Mouse (Mus musculus): ENCODE measurements at regions not wholly inside any gene's neighbourhood (a gene's known extent, or its start where the extent isn't known, plus 50 kb on each side); places are given as distances from the start of the nearest gene placed in this dataset.

DNA sequence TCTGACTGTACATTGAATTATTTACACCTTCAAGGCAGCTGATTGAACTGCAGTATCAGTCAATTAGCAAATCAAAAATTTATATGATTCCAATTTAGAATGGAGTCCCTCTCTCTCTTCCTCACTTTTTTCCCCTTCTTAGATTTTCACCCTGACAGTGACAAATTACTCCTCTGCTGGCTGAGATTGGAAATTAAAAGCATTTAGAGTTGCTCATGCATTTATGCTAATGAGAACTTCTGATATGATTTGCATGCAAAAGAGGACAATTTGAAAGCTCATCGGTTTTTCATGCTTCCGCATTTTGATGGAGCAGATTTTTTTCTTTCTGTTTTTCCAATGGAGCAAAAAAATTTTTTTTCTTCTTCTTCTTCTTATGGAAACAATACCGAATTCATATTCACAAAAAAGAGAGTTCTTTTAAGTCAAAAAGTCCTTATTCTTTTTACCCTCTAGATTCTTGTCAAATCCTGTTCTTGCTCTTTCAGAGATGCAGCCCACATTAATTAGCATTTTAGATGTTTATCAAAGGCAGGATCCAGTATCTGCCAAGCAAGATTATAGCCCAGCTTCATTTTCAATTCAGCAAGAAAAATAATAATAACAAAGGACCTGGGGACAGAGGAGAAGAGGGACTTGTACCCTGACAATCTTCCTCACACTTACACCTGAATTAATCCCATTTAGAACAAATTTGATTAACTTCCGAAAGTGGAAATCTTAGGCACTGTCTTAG is 173.6 kb upstream of the Nox3 start:
- no peak overlapping the region for H3K9ac ChIP-seq
- no peaks in the 10 kb centered on the region for H3K36me3 ChIP-seq (replicated peaks; ENCODE audit: control insufficient read depth, insufficient read depth)
- H3K4me2 ChIP-seq (replicated peaks): no peak overlapping the region
- 34% methylated on average over 4 of the region's 4 CpGs for WGBS
- H3K4me3 ChIP-seq (replicated peaks; ENCODE audit: low read length): no peak overlapping the region
- no peak for ATAC-seq (ENCODE audit: low FRiP score)
- no peaks in the 10 kb centered on the region for H3K9me3 ChIP-seq (ENCODE audit: control insufficient read depth, low read length)
- peak; percentile 53 for DNase-seq (ENCODE audit: low spot score)
- H3K4me1 ChIP-seq (replicated peaks; ENCODE audit: control insufficient read depth, insufficient read depth, low read length): peaks cover 4% of the 10 kb centered on the region; the same call in 1 of the 2 replicates
- peak overlapping the region; percentile 43 for H3K27ac ChIP-seq
- no peaks in the 10 kb centered on the region for H3K27me3 ChIP-seq (ENCODE audit: control insufficient read depth, insufficient read depth, low read length)

- Histone ChIP-seq H3K4me3 (replicated peaks; ENCODE audit: low read length) (no peak overlapping the region), H3K4me2 (replicated peaks) (no peak overlapping the region), H3K4me1 (replicated peaks; ENCODE audit: control insufficient read depth, insufficient read depth, low read length) (no peaks in the 10 kb centered on the region), H3K36me3 (replicated peaks; ENCODE audit: control insufficient read depth, insufficient read depth) (no peaks in the 10 kb centered on the region), H3K27ac (no peak overlapping the region), H3K9ac (no peak overlapping the region), H3K9me3 (ENCODE audit: control insufficient read depth, low read length) (no peaks in the 10 kb centered on the region), H3K27me3 (ENCODE audit: control insufficient read depth, insufficient read depth, low read length) (no peaks in the 10 kb centered on the region)
- no peak for ATAC-seq (ENCODE audit: low FRiP score)
- no peak for DNase-seq (ENCODE audit: low spot score)
- 29% methylated on average over 2 of the region's 2 CpGs for WGBS
Measured at GRCm38 (mm10) chr17:3862384-3862783, 166.3 kb upstream of the Nox3 start.

GRCm38 (mm10) chr17:3836386-3836785 is 140.3 kb upstream of the Nox3 start:
- no peak overlapping the region for H3K9ac ChIP-seq
- WGBS: 74% methylated on average over 4 of the region's 4 CpGs
- H3K27me3 ChIP-seq (ENCODE audit: control insufficient read depth, insufficient read depth, low read length): no peaks in the 10 kb centered on the region
- no peaks in the 10 kb centered on the region for H3K36me3 ChIP-seq (replicated peaks; ENCODE audit: control insufficient read depth, insufficient read depth)
- DNase-seq (ENCODE audit: low spot score) (no peak), ATAC-seq (ENCODE audit: low FRiP score) (no peak)
- no peak overlapping the region for H3K4me3 ChIP-seq (replicated peaks; ENCODE audit: low read length)
- H3K4me2 ChIP-seq (replicated peaks): no peak overlapping the region
- no peaks in the 10 kb centered on the region for H3K9me3 ChIP-seq (ENCODE audit: control insufficient read depth, low read length)
- H3K4me1 ChIP-seq (replicated peaks; ENCODE audit: control insufficient read depth, insufficient read depth, low read length): no peaks in the 10 kb centered on the region
- H3K27ac ChIP-seq: no peak overlapping the region

DNA sequence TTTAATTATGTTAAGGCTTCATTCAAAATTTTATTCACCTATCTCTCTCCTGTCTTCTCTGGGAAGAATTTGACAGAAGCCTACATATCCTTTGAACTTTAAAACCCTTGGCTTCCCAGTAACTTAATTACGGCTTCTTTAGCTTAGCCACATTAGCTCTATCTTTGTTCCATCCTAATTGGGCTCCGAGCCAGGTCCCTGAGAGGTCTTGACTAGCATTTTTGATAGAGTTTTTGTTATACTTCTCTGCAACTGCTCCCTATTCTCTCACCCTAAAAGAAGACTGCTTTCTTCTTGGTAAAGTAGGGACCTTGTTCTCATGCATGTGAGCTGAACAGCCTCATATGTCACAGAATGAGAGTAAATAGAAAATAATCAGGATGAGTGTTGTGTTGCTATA is 115.1 kb upstream of the Nox3 start:
- no peak for ATAC-seq (ENCODE audit: low FRiP score)
- H3K27ac ChIP-seq: no peak overlapping the region
- H3K36me3 ChIP-seq (replicated peaks; ENCODE audit: control insufficient read depth, insufficient read depth): no peaks in the 10 kb centered on the region
- 74% methylated on average over 2 of the region's 2 CpGs for WGBS
- H3K4me3 ChIP-seq (replicated peaks; ENCODE audit: low read length): no peak overlapping the region
- H3K9me3 ChIP-seq (ENCODE audit: control insufficient read depth, low read length): no peaks in the 10 kb centered on the region
- no peak overlapping the region for H3K4me2 ChIP-seq (replicated peaks)
- H3K4me1 ChIP-seq (replicated peaks; ENCODE audit: control insufficient read depth, insufficient read depth, low read length): no peaks in the 10 kb centered on the region
- no peak overlapping the region for H3K9ac ChIP-seq
- DNase-seq (ENCODE audit: low spot score): no peak
- no peaks in the 10 kb centered on the region for H3K27me3 ChIP-seq (ENCODE audit: control insufficient read depth, insufficient read depth, low read length)

GRCm38 (mm10) chr17:3803507-3803906 is 107.4 kb upstream of the Nox3 start:
- Histone ChIP-seq H3K9ac (no peak overlapping the region), H3K27me3 (ENCODE audit: control insufficient read depth, insufficient read depth, low read length) (no peaks in the 10 kb centered on the region), H3K27ac (no peak overlapping the region), H3K36me3 (replicated peaks; ENCODE audit: control insufficient read depth, insufficient read depth) (no peaks in the 10 kb centered on the region), H3K4me3 (replicated peaks; ENCODE audit: low read length) (no peak overlapping the region), H3K9me3 (ENCODE audit: control insufficient read depth, low read length) (no peaks in the 10 kb centered on the region), H3K4me1 (replicated peaks; ENCODE audit: control insufficient read depth, insufficient read depth, low read length) (peaks cover 10% of the 10 kb centered on the region; the same call in 1 of the 2 replicates), H3K4me2 (replicated peaks) (no peak overlapping the region)
- ATAC-seq (ENCODE audit: low FRiP score) (no peak), DNase-seq (ENCODE audit: low spot score) (peak; percentile 41)
- 68% methylated on average over 1 of the region's 1 CpGs for WGBS

- Histone ChIP-seq H3K9me3 (ENCODE audit: control insufficient read depth, low read length) (no peaks in the 10 kb centered on the region), H3K36me3 (replicated peaks; ENCODE audit: control insufficient read depth, insufficient read depth) (no peaks in the 10 kb centered on the region), H3K9ac (no peak overlapping the region), H3K4me2 (replicated peaks) (no peak overlapping the region), H3K27ac (no peak overlapping the region), H3K27me3 (ENCODE audit: control insufficient read depth, insufficient read depth, low read length) (no peaks in the 10 kb centered on the region), H3K4me1 (replicated peaks; ENCODE audit: control insufficient read depth, insufficient read depth, low read length) (no peaks in the 10 kb centered on the region), H3K4me3 (replicated peaks; ENCODE audit: low read length) (no peak overlapping the region)
- DNase-seq (ENCODE audit: low spot score) (peak; percentile 75), ATAC-seq (ENCODE audit: low FRiP score) (no peak)
- WGBS: 25% methylated on average over 2 of the region's 2 CpGs
Measured at GRCm38 (mm10) chr17:3792597-3792996, 96.5 kb upstream of the Nox3 start.

DNA sequence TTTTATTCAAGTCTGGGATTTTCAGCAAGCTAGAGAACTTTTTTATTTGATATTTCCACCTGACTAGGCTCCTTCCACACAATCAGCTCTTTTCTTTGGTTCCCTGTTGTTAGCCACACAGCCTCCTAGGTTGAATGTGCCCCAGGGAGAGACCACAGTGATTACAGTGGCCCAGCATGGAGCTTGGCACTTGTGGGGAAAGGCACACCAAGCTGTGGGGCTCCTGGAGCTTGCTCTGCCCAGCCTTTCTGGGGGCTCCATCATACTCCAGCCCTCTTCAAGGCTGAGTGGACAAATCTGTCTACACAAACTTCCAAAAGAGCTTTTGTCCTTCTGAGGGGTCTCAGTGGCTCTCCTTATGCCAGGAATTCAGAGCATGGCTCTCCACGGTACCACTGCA is 86.1 kb upstream of the Nox3 start:
- DNase-seq (ENCODE audit: low spot score) (no peak), ATAC-seq (ENCODE audit: low FRiP score) (no peak)
- Histone ChIP-seq H3K4me1 (replicated peaks; ENCODE audit: control insufficient read depth, insufficient read depth, low read length) (no peaks in the 10 kb centered on the region), H3K27me3 (ENCODE audit: control insufficient read depth, insufficient read depth, low read length) (no peaks in the 10 kb centered on the region), H3K4me2 (replicated peaks) (no peak overlapping the region), H3K9me3 (ENCODE audit: control insufficient read depth, low read length) (no peaks in the 10 kb centered on the region), H3K4me3 (replicated peaks; ENCODE audit: low read length) (no peak overlapping the region), H3K9ac (no peak overlapping the region), H3K27ac (no peak overlapping the region), H3K36me3 (replicated peaks; ENCODE audit: control insufficient read depth, insufficient read depth) (no peaks in the 10 kb centered on the region)
- 21% methylated on average over 1 of the region's 1 CpGs for WGBS

DNA sequence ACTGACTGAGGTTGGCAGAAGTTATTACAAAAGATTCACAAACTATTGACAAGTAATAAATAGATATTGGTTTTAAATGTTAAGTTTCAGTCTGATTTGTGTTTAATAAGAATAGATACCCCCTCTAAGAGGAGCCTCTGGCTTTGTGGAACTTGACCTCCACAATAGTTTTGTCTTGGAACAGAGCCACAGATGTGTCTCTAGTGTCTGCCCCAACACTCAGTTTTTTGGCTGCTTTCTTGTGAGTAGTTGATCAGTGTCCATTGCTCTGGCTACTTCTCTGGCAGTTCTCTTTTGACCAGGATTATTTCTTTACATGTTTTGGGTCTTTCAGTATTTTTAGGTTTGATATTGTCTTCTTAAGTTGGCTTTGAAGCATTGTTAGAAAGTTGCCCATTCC is 81.6 kb upstream of the Nox3 start:
- Histone ChIP-seq H3K36me3 (replicated peaks; ENCODE audit: control insufficient read depth, insufficient read depth) (no peaks in the 10 kb centered on the region), H3K9ac (no peak overlapping the region), H3K4me3 (replicated peaks; ENCODE audit: low read length) (no peak overlapping the region), H3K27me3 (ENCODE audit: control insufficient read depth, insufficient read depth, low read length) (no peaks in the 10 kb centered on the region), H3K9me3 (ENCODE audit: control insufficient read depth, low read length) (no peaks in the 10 kb centered on the region), H3K4me2 (replicated peaks) (no peak overlapping the region), H3K27ac (no peak overlapping the region), H3K4me1 (replicated peaks; ENCODE audit: control insufficient read depth, insufficient read depth, low read length) (no peaks in the 10 kb centered on the region)
- DNase-seq (ENCODE audit: low spot score) (no peak), ATAC-seq (ENCODE audit: low FRiP score) (no peak)

- no peak overlapping the region for H3K9ac ChIP-seq
- H3K27me3 ChIP-seq (ENCODE audit: control insufficient read depth, insufficient read depth, low read length): no peaks in the 10 kb centered on the region
- no peaks in the 10 kb centered on the region for H3K36me3 ChIP-seq (replicated peaks; ENCODE audit: control insufficient read depth, insufficient read depth)
- H3K4me3 ChIP-seq (replicated peaks; ENCODE audit: low read length): no peak overlapping the region
- H3K9me3 ChIP-seq (ENCODE audit: control insufficient read depth, low read length): no peaks in the 10 kb centered on the region
- ATAC-seq (ENCODE audit: low FRiP score) (no peak), DNase-seq (ENCODE audit: low spot score) (peak; percentile 30)
- H3K4me1 ChIP-seq (replicated peaks; ENCODE audit: control insufficient read depth, insufficient read depth, low read length): no peaks in the 10 kb centered on the region
- WGBS: 82% methylated on average over 8 of the region's 8 CpGs
- no peak overlapping the region for H3K4me2 ChIP-seq (replicated peaks)
- no peak overlapping the region for H3K27ac ChIP-seq
Measured at GRCm38 (mm10) chr17:3747808-3748335, 51.8 kb upstream of the Nox3 start.
